Mouse (Mus musculus) layer of hippocampus, adult 2 months (tissue): ENCODE results near the gene Olfr461. TPM values are rescaled to one million over a fixed set of nuclear protein-coding genes. Genes with fewer than 3 reads are reported as not detected.
"Not testable (repeated sequence)": the region's sequence is repeated elsewhere in the genome, so short reads cannot be mapped to it uniquely, and the experiment has no call there.

Source experiments
- DNase-seq, 2 experiments: peaks; one replicate each; pipeline ENCODE4 v3.0.0; 2022; ENCODE audit warnings: low spot score in 2 of 2
- H3K27ac ChIP-seq: fragments of 200-600 bp; 2 replicates; pipeline ENCODE4 v1.8.1; 2022
- H3K4me3 ChIP-seq: fragments of 200-600 bp; 2 replicates; pipeline ENCODE4 v1.8.1; 2022; ENCODE audit warnings: mild to moderate bottlenecking
- CTCF ChIP-seq: fragments of 200-600 bp; conservative IDR thresholded peaks from 2 replicates; pipeline ENCODE4 v1.8.1; 2022; ENCODE audit warnings: antibody characterized with exemption, mild to moderate bottlenecking, moderate library complexity
- long read RNA-seq, 2 experiments: library from polyadenylated mRNA; stranded (forward); transcript quantifications; one replicate each; pipeline ENCODE4 v2.0.0; 2021; ENCODE audit warnings: borderline mapping rate in 2 of 2
- total RNA-seq, 2 experiments: library from RNA; stranded (reverse); gene quantifications; 2 replicates each; pipeline ENCODE4 v1.2.3; 2021

Gene Olfr461
- not detected for total RNA-seq
- long read RNA-seq, experiment 1, result 0 reads
- long read RNA-seq, experiment 2, result 0 reads

DNA sequence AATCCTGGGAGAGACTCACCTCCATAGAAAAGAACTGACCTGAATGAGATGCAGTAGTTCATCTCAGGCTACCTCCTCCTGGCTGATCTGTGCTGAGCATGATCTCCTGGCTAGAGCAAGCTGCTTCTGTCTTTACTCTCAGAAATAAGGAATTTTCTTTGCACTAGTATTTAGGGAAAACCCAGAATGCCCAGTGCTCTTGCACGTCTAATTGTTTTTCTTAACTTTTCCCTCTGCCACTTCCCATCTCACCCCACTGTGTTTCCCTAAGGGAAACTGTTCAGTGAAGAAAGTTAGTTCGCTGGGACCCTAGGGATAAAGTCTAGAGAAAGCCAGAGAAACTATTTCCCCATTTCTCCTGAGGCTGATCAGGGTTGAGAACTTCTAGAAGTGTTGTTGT lies at the start of gene Olfr461:
Gene Olfr461 (minus strand): TSS at position 101 of the 400 bp plus-strand sequence.
- TF ChIP-seq CTCF, result no peak
- H3K4me3 ChIP-seq, result no peak within 1 kb of the TSS
- no peak for DNase-seq
- H3K27ac ChIP-seq, result no peak within 1 kb of the TSS

DNA sequence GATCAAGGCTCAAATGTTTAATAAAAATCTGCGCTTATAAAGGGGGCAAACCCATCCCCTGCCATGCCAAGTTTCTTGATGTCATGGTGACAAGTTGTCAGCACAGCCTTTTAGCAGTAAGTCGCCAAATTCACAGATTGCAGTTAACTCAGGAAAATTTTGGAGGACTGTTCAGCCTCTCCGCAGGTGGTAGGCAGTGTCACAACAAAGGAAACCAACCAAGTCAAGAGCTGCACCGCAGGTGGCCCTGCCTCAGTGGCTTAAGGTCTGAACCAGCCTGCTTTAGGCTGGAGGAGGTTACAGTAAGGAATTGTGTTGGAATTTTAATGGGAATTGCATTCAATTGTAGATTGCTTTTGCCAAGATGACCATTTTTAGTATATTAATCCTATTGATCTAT lies 43.7 kb upstream of the Olfr461 start:
- H3K27ac ChIP-seq, H3K4me3 ChIP-seq, DNase-seq: not testable (repeated sequence)

DNA sequence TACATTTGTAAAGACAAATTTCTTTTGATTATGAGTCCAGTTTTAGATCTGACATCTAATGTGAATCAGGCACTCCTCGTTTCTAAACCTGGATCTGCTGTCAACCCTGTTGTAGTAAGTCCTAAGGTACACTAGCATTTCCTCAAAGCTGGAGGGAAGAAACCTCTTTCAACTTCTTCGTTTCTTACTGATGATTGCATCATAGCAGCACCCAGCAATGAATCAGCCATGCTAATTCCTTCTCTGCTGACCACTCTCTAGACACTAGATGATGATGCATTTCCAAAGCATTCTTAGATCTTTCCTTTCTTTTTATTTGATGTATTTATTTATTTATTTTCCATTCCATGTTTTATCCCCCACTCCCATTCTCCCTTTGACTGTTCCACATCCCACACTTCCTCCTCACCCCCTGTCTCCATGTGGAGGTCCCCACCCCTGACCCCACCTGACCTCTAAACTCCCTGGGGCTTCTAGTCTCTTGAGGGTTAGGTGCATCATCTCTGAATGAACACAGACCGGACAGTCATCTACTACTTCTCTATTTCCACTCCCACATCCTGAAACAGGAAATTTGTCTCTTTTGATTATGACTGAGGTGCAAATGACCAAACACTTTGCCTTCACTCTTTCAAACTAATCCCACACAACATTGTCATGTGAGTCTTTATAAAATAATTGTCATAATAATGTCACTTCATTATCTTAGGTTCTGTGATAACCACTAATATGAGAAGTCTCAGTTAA lies 40.1 kb upstream of the Olfr461 start:
- DNase-seq, result no peak
- Histone ChIP-seq H3K4me3 (no peak overlapping the region), H3K27ac (no peak overlapping the region)
- TF ChIP-seq CTCF, result no peak

- H3K27ac ChIP-seq, result no peak overlapping the region
- DNase-seq, result no peak
- no peak overlapping the region for H3K4me3 ChIP-seq
- no peak for TF ChIP-seq CTCF
Observed at GRCm38 (mm10) chr6:40588346-40588745, 33.5 kb upstream of the Olfr461 start.

DNA sequence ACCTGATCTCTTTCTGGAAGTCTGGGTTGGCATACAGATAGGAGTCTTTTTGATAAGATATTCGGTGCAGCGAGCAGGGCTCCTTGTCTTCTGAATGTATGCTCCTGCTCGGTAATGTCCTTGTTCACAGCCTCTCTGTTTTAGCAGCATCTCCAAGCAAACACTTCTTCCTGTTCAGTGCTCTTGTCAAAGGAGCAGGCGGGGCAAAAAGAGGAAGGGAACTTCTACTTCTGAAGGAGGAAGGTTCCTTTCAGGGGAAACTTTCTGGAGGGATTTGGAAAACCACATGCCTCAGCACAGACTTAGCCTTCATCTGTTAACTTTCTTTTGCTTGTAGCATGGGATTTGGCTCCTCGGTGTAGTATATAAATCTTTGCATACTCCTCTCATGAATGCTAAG lies 30.8 kb upstream of the Olfr461 start, which contains the start of gene Clec5a:
Gene Clec5a (minus strand): TSS at position 177 of the 400 bp plus-strand sequence.
- DNase-seq, result no peak
- TF ChIP-seq CTCF, result no peak
- Histone ChIP-seq H3K4me3 (no peak within 1 kb of the TSS), H3K27ac (no peak within 1 kb of the TSS)

- 0 out of 2 replicates have a peak, but pooled peaks have one; percentile 8 for TF ChIP-seq CTCF
- Histone ChIP-seq H3K4me3 (no peak overlapping the region), H3K27ac (no peak overlapping the region)
- no peak for DNase-seq
Observed at GRCm38 (mm10) chr6:40584336-40584735, 29.5 kb upstream of the Olfr461 start.

- Histone ChIP-seq H3K4me3 (no peak overlapping the region), H3K27ac (no peak overlapping the region)
- no peak for DNase-seq
- no peak for TF ChIP-seq CTCF
Observed at GRCm38 (mm10) chr6:40576305-40576704, 21.5 kb upstream of the Olfr461 start.

GRCm38 (mm10) chr6:40573618-40574017 lies 18.8 kb upstream of the Olfr461 start:
- Histone ChIP-seq H3K4me3 (no peak overlapping the region), H3K27ac (no peak overlapping the region)
- TF ChIP-seq CTCF, result no peak
- no peak for DNase-seq

DNA sequence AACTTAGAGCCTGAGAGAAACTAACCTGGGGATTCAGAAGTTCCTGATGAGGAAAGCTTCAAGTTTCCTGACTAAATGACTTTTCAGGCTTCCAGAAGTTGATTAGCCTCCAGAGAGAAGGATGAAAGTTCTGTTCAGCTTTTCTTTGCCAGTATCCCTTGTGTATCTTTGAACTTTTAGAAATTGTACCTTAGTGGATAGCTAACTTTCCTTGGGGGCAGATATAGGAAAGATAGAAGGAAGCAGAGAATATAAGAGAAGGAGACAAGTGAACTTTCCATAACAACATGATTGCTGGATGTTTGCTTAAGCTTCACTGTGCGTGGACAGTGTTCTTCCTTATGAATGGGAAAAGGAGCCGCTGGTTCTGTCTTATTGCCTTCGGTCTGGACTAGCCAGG lies 14.3 kb upstream of the Olfr461 start, which contains the start of gene Olfr460:
Gene Olfr460 (plus strand): TSS at position 301 of the 400 bp plus-strand sequence.
- no peak for TF ChIP-seq CTCF

GRCm38 (mm10) chr6:40544690-40545089 lies 10.2 kb downstream of the Olfr461 start:
- no peak overlapping the region for H3K4me3 ChIP-seq
- TF ChIP-seq CTCF, result no peak
- DNase-seq, result no peak
- H3K27ac ChIP-seq, result no peak overlapping the region

More for the DNA sequence above, 14.3 kb upstream of the Olfr461 start, which contains the start of gene Olfr460:
- no peak for DNase-seq
- Histone ChIP-seq H3K4me3 (no peak within 1 kb of the TSS), H3K27ac (no peak within 1 kb of the TSS)

DNA sequence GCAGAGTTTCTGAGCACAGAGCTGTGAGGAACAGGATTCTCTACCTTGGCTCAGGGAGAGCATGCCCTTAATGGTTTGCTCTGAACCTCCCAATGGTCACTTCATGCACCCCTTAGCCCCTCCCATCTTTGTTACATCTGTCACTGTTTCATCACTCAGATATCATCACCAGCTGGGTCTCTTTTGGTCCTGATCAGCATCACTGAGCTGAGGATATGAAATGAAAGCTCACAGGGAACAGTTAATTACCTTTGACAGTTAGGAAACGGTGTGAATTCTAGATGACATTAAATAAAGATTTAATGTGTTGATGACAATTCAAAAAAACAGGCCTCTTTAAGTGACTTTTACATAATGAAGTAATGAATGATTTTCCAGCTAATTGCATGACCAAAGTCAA lies 35.4 kb downstream of the Olfr461 start, which contains the start of gene Prss37:
Gene Prss37 (minus strand): TSS at position 101 of the 400 bp plus-strand sequence.
- H3K4me3 ChIP-seq, result no peak within 1 kb of the TSS
- no peak for TF ChIP-seq CTCF
- no peak within 1 kb of the TSS for H3K27ac ChIP-seq
- no peak for DNase-seq

- no peak for DNase-seq
- TF ChIP-seq CTCF, result no peak
Observed at GRCm38 (mm10) chr6:40493229-40493628, 61.6 kb downstream of the Olfr461 start, which contains the start of gene Tas2r108. Tas2r108 (plus strand) TSS chr6:40493529.

More at GRCm38 (mm10) chr6:40493229-40493628, 61.6 kb downstream of the Olfr461 start, which contains the start of gene Tas2r108:
- no peak within 1 kb of the TSS for H3K4me3 ChIP-seq
- no peak within 1 kb of the TSS for H3K27ac ChIP-seq

Other genes starting within 250 kb of the Olfr461 start
- gene Agk, start 229.9 kb downstream of the Olfr461 start, total RNA-seq, result 10 to 100 TPM; 44.9 to 45.6 TPM
- 10 to 100 TPM; 42.5 to 47.0 TPM for gene E330009J07Rik, start 118.9 kb downstream of the Olfr461 start, total RNA-seq
- not detected for gene Wee2, start 116.0 kb downstream of the Olfr461 start, total RNA-seq
- 10 to 100 TPM; 34.0 to 36.0 TPM for gene Ssbp1, start 83.7 kb downstream of the Olfr461 start, total RNA-seq
- gene Tas2r137, start 63.8 kb downstream of the Olfr461 start, total RNA-seq, result under 1 TPM in 1 of 2 experiments, not detected in 1; 0.59 TPM
- under 1 TPM in 1 of 2 experiments, not detected in 1; 0.49 TPM for gene Tas2r108, start 61.5 kb downstream of the Olfr461 start, total RNA-seq
- gene Prss37, start 35.5 kb downstream of the Olfr461 start, total RNA-seq, result not detected
- not detected for gene Olfr460, start 14.4 kb upstream of the Olfr461 start, total RNA-seq
- 1 to 10 TPM in 1 of 2 experiments, under 1 TPM in 1; 0.41 to 1.2 TPM for gene Clec5a, start 30.8 kb upstream of the Olfr461 start, total RNA-seq
- gene Tas2r138, start 58.3 kb upstream of the Olfr461 start, total RNA-seq, result not detected
- not detected for gene Mgam, start 73.8 kb upstream of the Olfr461 start, total RNA-seq